Mouse (Mus musculus) hindbrain, embryonic 16.5 days (tissue): ENCODE measurements around the gene Cd247. TPM values are rescaled to one million over a fixed set of nuclear protein-coding genes. Genes with fewer than 3 reads are reported as not detected.

Source experiments
- ATAC-seq: fragments of 200-750 bp; cut with Nextera tagmentation; 2 replicates; pipeline ENCODE4 v1.8.0; 2017; ENCODE audit warnings: moderate TSS enrichment, moderate library complexity
- H3K27ac ChIP-seq: fragments of 300-500 bp; sonication (generic); 2 replicates; pipeline ENCODE4 v1.5.1; 2014; ENCODE audit warnings: low read depth, mild to moderate bottlenecking, control low read depth, low read length, moderate library complexity
- H3K27me3 ChIP-seq: fragments of 300-500 bp; sonication (generic); replicated peaks from 2 replicates; pipeline ENCODE4 v1.6.1; 2014; ENCODE audit warnings: low read length; ENCODE audit not compliant: control insufficient read depth, insufficient read depth
- H3K36me3 ChIP-seq: fragments of 300-500 bp; sonication (generic); 2 replicates; pipeline ENCODE4 v1.6.1; 2014; ENCODE audit warnings: mild to moderate bottlenecking, low read length, moderate library complexity, mixed read lengths; ENCODE audit not compliant: control insufficient read depth, insufficient read depth
- H3K4me1 ChIP-seq: fragments of 300-500 bp; sonication (generic); 2 replicates; pipeline ENCODE4 v1.6.1; 2014; ENCODE audit warnings: low read depth, low read length; ENCODE audit not compliant: control insufficient read depth, insufficient read depth
- H3K4me2 ChIP-seq: fragments of 300-500 bp; sonication (generic); 2 replicates; pipeline ENCODE4 v1.6.1; 2014; ENCODE audit warnings: mild to moderate bottlenecking, low read length, control low read depth, moderate library complexity
- H3K4me3 ChIP-seq: fragments of 300-500 bp; sonication (generic); 2 replicates; pipeline ENCODE4 v1.5.1; 2014; ENCODE audit warnings: mild to moderate bottlenecking, low read length, control low read depth, moderate library complexity
- H3K9ac ChIP-seq: fragments of 300-500 bp; sonication (generic); 2 replicates; pipeline ENCODE4 v1.6.1; 2014; ENCODE audit warnings: low read depth, mild to moderate bottlenecking, control low read depth, low read length, moderate library complexity
- H3K9me3 ChIP-seq: fragments of 300-500 bp; sonication (generic); 2 replicates; pipeline ENCODE4 v1.6.1; 2014; ENCODE audit warnings: mild to moderate bottlenecking, low read length, moderate library complexity; ENCODE audit not compliant: control insufficient read depth
- WGBS: fragments of 180-500 bp; shearing (Covaris S2); extraction: QIAGEN DNeasy Blood & Tissue Kit; methylation state at CpG from one replicate; pipeline ENCODE4 v1.1.7; 2014; 5-methylcytosine and 5-hydroxymethylcytosine counted together
- polyA plus RNA-seq: library from polyadenylated mRNA; unstranded; fragments of >200 nt; fragmentation: Nextera tagmentation; extraction: Ambion mirVana; gene quantifications from 2 replicates; pipeline ENCODE4 v1.2.1, GENCODE M21; 2015

The Cd247 gene
- polyA plus RNA-seq, 1 experiment from 2014 or later = 0.46 TPM

DNA sequence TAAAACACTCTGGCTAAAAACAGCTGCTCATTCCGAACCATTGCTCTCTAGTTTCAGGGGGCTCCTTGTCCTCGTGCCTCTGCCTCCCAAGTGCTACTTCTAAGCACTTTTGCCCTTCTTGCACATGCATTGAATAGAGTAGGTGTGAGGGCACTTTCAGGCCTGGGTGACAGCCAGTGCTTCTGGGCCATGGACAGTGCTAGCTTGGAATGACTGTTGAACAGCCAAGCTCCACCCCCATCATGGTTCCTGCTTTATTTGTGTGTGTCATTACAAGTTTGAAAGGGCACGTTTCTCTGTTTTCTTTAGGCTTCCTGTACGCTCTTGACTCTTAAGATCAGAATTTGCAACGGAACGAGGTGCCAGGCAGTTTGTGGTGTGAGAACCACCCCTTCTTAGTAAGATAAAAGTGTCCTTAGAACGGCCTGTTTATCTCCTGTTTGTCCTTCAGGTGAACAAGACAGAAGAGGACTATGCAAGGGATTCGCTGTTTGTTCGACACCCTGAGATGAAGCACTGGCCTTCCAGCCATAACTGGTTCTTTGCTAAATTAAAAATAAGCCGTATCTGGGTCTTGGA lies 18.2 kb upstream of the Cd247 start:
- no peak for ATAC-seq
- Histone ChIP-seq H3K9ac (no peak overlapping the region), H3K27me3 (peaks cover 6% of the 10 kb centered on the region; the same call in 1 of the 2 replicates), H3K4me2 (no peak overlapping the region), H3K36me3 (peaks cover 4% of the 10 kb centered on the region; the same call in 1 of the 2 replicates), H3K4me3 (no peak overlapping the region), H3K27ac (no peak overlapping the region), H3K4me1 (peaks cover 3% of the 10 kb centered on the region; the same call in 1 of the 2 replicates), H3K9me3 (no peaks in the 10 kb centered on the region)
- WGBS = 89% methylated on average over 10 of the region's 10 CpGs

- no peak overlapping the region for H3K27ac ChIP-seq
- peak overlapping the region; percentile 20; the same call in 1 of the 2 replicates for H3K4me2 ChIP-seq
- H3K9me3 ChIP-seq = no peaks in the 10 kb centered on the region
- peaks cover 6% of the 10 kb centered on the region; the same call in 1 of the 2 replicates for H3K27me3 ChIP-seq
- H3K4me3 ChIP-seq = no peak overlapping the region
- peaks cover 4% of the 10 kb centered on the region; the same call in 1 of the 2 replicates for H3K36me3 ChIP-seq
- peak; percentile 68 for ATAC-seq
- no peak overlapping the region for H3K9ac ChIP-seq
- H3K4me1 ChIP-seq = peaks cover 5% of the 10 kb centered on the region; the same call in 1 of the 2 replicates
- 2% methylated on average over 12 of the region's 12 CpGs for WGBS
Measured at GRCm38 (mm10) chr1:165771491-165771897, 17.0 kb upstream of the Cd247 start.

GRCm38 (mm10) chr1:165771998-165772397 lies 16.5 kb upstream of the Cd247 start:
- Histone ChIP-seq H3K9me3 (no peaks in the 10 kb centered on the region), H3K4me1 (peaks cover 5% of the 10 kb centered on the region; the same call in 1 of the 2 replicates), H3K36me3 (peaks cover 4% of the 10 kb centered on the region; the same call in 1 of the 2 replicates), H3K27me3 (peaks cover 8% of the 10 kb centered on the region), H3K4me2 (no peak overlapping the region), H3K4me3 (no peak overlapping the region), H3K9ac (no peak overlapping the region), H3K27ac (no peak overlapping the region)
- no peak for ATAC-seq
- WGBS = 60% methylated on average over 9 of the region's 9 CpGs

GRCm38 (mm10) chr1:165775518-165776294 lies 12.8 kb upstream of the Cd247 start:
- H3K4me2 ChIP-seq = 0 out of 2 replicates have a peak overlapping the region, but pooled peaks have one; percentile 29
- whole genome bisulfite sequencing = 45% methylated on average over 19 of the region's 19 CpGs
- no peaks in the 10 kb centered on the region for H3K9me3 ChIP-seq
- peaks cover 11% of the 10 kb centered on the region for H3K4me1 ChIP-seq
- no peak overlapping the region for H3K27ac ChIP-seq
- H3K27me3 ChIP-seq = peaks cover 17% of the 10 kb centered on the region
- peaks cover 3% of the 10 kb centered on the region; the same call in 1 of the 2 replicates for H3K36me3 ChIP-seq
- ATAC-seq = peak; percentile 38; the same call in 1 of the 2 replicates
- no peak overlapping the region for H3K4me3 ChIP-seq
- no peak overlapping the region for H3K9ac ChIP-seq

- peak overlapping the region; percentile 40; the same call in 1 of the 2 replicates for H3K9ac ChIP-seq
Measured at GRCm38 (mm10) chr1:165779954-165780585, 8.4 kb upstream of the Cd247 start.

DNA sequence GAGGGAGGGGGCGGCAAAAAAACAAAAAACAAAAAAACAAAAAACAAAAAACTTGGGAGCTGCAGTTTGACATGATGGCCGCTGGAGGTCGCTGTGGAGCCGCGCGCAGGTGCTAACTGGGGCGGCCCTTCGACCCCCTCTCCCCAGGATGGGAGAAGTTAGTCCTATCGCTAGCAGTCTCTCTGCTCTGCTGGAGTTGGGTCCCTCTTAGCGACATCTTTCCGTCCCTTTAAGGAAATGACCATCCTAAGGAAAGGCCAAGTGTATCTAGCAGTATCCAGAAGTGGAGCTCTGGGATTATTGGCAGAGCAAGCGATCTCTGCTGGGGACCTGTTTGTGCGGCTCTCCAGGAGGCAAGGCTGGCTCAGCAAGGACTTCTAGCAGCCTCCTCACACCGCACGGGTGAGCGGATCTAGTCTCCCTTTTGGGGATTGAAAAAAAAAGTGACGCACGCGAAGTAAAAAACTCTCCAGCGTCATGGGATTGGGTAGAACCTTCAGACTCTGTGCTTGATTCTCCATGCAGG lies 7.8 kb upstream of the Cd247 start:
- H3K9ac ChIP-seq = peak overlapping the region; percentile 15; the same call in 1 of the 2 replicates
- H3K27me3 ChIP-seq = peaks cover 18% of the 10 kb centered on the region

More at GRCm38 (mm10) chr1:165779954-165780585, 8.4 kb upstream of the Cd247 start:
- no peaks in the 10 kb centered on the region for H3K36me3 ChIP-seq
- peaks cover 10% of the 10 kb centered on the region for H3K4me1 ChIP-seq
- peak overlapping the region; percentile 38 for H3K4me3 ChIP-seq
- H3K27ac ChIP-seq = no peak overlapping the region
- H3K4me2 ChIP-seq = peak overlapping the region; percentile 70
- H3K27me3 ChIP-seq = peaks cover 18% of the 10 kb centered on the region
- no peaks in the 10 kb centered on the region for H3K9me3 ChIP-seq
- ATAC-seq = peak; percentile 69
- WGBS = 3% methylated on average over 13 of the region's 13 CpGs

DNA sequence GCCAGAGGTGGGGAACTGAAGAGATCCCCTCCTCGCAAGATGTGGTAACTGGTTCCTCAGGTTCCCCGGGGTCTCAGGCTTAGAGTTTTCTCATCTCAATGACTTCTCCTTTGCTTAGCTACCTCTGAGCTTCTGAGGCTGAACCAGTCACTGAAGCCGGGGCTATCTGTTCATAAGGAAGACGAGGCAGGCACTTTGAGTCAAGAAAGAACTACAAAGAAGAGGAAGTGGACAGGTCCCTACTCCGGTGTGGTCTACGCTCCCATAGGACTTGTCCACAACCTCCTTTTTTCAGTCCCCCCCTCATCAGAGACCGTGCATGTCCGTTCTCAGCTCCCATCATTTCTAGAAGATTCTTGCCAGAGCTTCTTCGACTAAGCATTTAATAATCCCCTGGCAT lies 7.1 kb upstream of the Cd247 start:
- WGBS = 85% methylated on average over 9 of the region's 9 CpGs
- Histone ChIP-seq H3K4me1 (peaks cover 11% of the 10 kb centered on the region), H3K9ac (no peak overlapping the region), H3K36me3 (no peaks in the 10 kb centered on the region), H3K4me3 (no peak overlapping the region), H3K4me2 (no peak overlapping the region), H3K27ac (no peak overlapping the region), H3K9me3 (no peaks in the 10 kb centered on the region), H3K27me3 (peaks cover 18% of the 10 kb centered on the region)
- ATAC-seq = no peak

More for the DNA sequence above, 7.8 kb upstream of the Cd247 start:
- Histone ChIP-seq H3K4me2 (peak overlapping the region; percentile 70), H3K4me3 (peak overlapping the region; percentile 38), H3K36me3 (no peaks in the 10 kb centered on the region), H3K27ac (no peak overlapping the region), H3K4me1 (peaks cover 8% of the 10 kb centered on the region), H3K9me3 (no peaks in the 10 kb centered on the region)
- peak; percentile 70 for ATAC-seq
- 3% methylated on average over 20 of the region's 20 CpGs for WGBS

GRCm38 (mm10) chr1:165781911-165782310 lies 6.6 kb upstream of the Cd247 start:
- H3K36me3 ChIP-seq = no peaks in the 10 kb centered on the region
- ATAC-seq = no peak
- no peaks in the 10 kb centered on the region for H3K9me3 ChIP-seq
- H3K4me1 ChIP-seq = peaks cover 12% of the 10 kb centered on the region
- no peak overlapping the region for H3K4me3 ChIP-seq
- no peak overlapping the region for H3K27ac ChIP-seq
- 89% methylated on average over 12 of the region's 12 CpGs for WGBS
- H3K27me3 ChIP-seq = peaks cover 16% of the 10 kb centered on the region
- H3K4me2 ChIP-seq = no peak overlapping the region
- no peak overlapping the region for H3K9ac ChIP-seq
